Mouse (Mus musculus) limb, embryonic 15.5 days (tissue): Measurements from ENCODE around the gene Alpk1. TPM values are rescaled to one million over a fixed set of nuclear protein-coding genes. Genes with fewer than 3 reads are reported as not detected.
A peak's percentile ranks its signal among the peaks of the same experiment; 100 is the strongest.

Experiments used
- ATAC-seq: fragments of 200-750 bp; cut with Nextera tagmentation; 2 replicates; pipeline ENCODE4 v1.8.0; 2017; ENCODE audit warnings: low read depth, moderate TSS enrichment; ENCODE audit not compliant: insufficient number of reproducible peaks, low FRiP score, low TSS enrichment
- H3K27ac ChIP-seq: fragments of 300-500 bp; sonication (generic); 2 replicates; pipeline ENCODE4 v1.5.1; 2015; ENCODE audit warnings: moderate library complexity, mild to moderate bottlenecking, inconsistent platforms
- H3K27me3 ChIP-seq: fragments of 300-500 bp; sonication (generic); 2 replicates; pipeline ENCODE4 v1.6.1; 2015; ENCODE audit warnings: inconsistent platforms
- H3K36me3 ChIP-seq: fragments of 300-500 bp; sonication (generic); 2 replicates; pipeline ENCODE4 v1.6.1; 2015; ENCODE audit warnings: inconsistent platforms
- H3K4me1 ChIP-seq: fragments of 300-500 bp; sonication (generic); 2 replicates; pipeline ENCODE4 v1.6.1; 2015; ENCODE audit warnings: inconsistent platforms
- H3K4me2 ChIP-seq: fragments of 300-500 bp; sonication (generic); 2 replicates; pipeline ENCODE4 v1.6.1; 2015; ENCODE audit warnings: mild to moderate bottlenecking, inconsistent platforms
- H3K4me3 ChIP-seq: fragments of 300-500 bp; sonication (generic); 2 replicates; pipeline ENCODE4 v1.5.1; 2015; ENCODE audit warnings: mild to moderate bottlenecking, inconsistent platforms
- H3K9ac ChIP-seq: fragments of 300-500 bp; sonication (generic); 2 replicates; pipeline ENCODE4 v1.6.1; 2015; ENCODE audit warnings: inconsistent platforms
- H3K9me3 ChIP-seq: fragments of 300-500 bp; sonication (generic); 2 replicates; pipeline ENCODE4 v1.6.1; 2016; ENCODE audit warnings: inconsistent platforms
- WGBS: fragments of 180-500 bp; shearing (Covaris S2); methylation state at CpG from one replicate; pipeline ENCODE4 v1.1.7; 2015; 5-methylcytosine and 5-hydroxymethylcytosine counted together
- polyA plus RNA-seq: library from polyadenylated mRNA; unstranded; fragments of >200 nt; fragmentation: Nextera tagmentation; extraction: Ambion mirVana; gene quantifications from 2 replicates; pipeline ENCODE4 v1.2.1, GENCODE M21; 2015

Gene Alpk1
- polyA plus RNA-seq, 1 experiment from 2014 or later, result 1.5 TPM

- H3K9me3 ChIP-seq, result no peaks in the 10 kb centered on the region
- WGBS, result 77% methylated on average over 12 of the region's 12 CpGs
- H3K4me1 ChIP-seq, result no peaks in the 10 kb centered on the region
- H3K9ac ChIP-seq, result no peak overlapping the region
- H3K27ac ChIP-seq, result no peak overlapping the region
- no peak overlapping the region for H3K4me3 ChIP-seq
- no peaks in the 10 kb centered on the region for H3K27me3 ChIP-seq
- H3K36me3 ChIP-seq, result peaks cover 24% of the 10 kb centered on the region
- ATAC-seq, result no peak
- H3K4me2 ChIP-seq, result no peak overlapping the region
These were observed 24.7 kb upstream of the Alpk1 start for GRCm38 (mm10) chr3:127805071-127805470.

- no peak for ATAC-seq
- no peak overlapping the region for H3K4me3 ChIP-seq
- peaks cover 20% of the 10 kb centered on the region for H3K36me3 ChIP-seq
- H3K27ac ChIP-seq, result no peak overlapping the region
- no peaks in the 10 kb centered on the region for H3K9me3 ChIP-seq
- H3K4me1 ChIP-seq, result no peaks in the 10 kb centered on the region
- WGBS, result 87% methylated on average over 4 of the region's 4 CpGs
- H3K27me3 ChIP-seq, result no peaks in the 10 kb centered on the region
- no peak overlapping the region for H3K4me2 ChIP-seq
- no peak overlapping the region for H3K9ac ChIP-seq
These were observed 24.1 kb upstream of the Alpk1 start for GRCm38 (mm10) chr3:127804439-127804838.

- Histone ChIP-seq H3K27ac (no peak overlapping the region), H3K4me1 (no peaks in the 10 kb centered on the region), H3K4me2 (no peak overlapping the region), H3K36me3 (peaks cover 5% of the 10 kb centered on the region; the same call in 1 of the 2 replicates), H3K27me3 (no peaks in the 10 kb centered on the region), H3K4me3 (no peak overlapping the region), H3K9ac (no peak overlapping the region), H3K9me3 (no peaks in the 10 kb centered on the region)
- ATAC-seq, result no peak
- WGBS, result 41% methylated on average over 8 of the region's 8 CpGs
These were observed 22.5 kb upstream of the Alpk1 start for GRCm38 (mm10) chr3:127802814-127803213.

- Histone ChIP-seq H3K9ac (no peak overlapping the region), H3K36me3 (peaks cover 2% of the 10 kb centered on the region; the same call in 1 of the 2 replicates), H3K4me1 (no peaks in the 10 kb centered on the region), H3K4me2 (no peak overlapping the region), H3K4me3 (no peak overlapping the region), H3K27me3 (no peaks in the 10 kb centered on the region), H3K27ac (no peak overlapping the region), H3K9me3 (no peaks in the 10 kb centered on the region)
- 87% methylated on average over 8 of the region's 8 CpGs for WGBS
- no peak for ATAC-seq
These were observed 20.8 kb upstream of the Alpk1 start for GRCm38 (mm10) chr3:127801162-127801561.

- Histone ChIP-seq H3K4me1 (peaks cover under 1% of the 10 kb centered on the region), H3K36me3 (no peaks in the 10 kb centered on the region), H3K9ac (no peak overlapping the region), H3K9me3 (no peaks in the 10 kb centered on the region), H3K4me3 (no peak overlapping the region), H3K27me3 (0 out of 2 replicates have a peak, but pooled peaks cover under 1% of the 10 kb centered on the region), H3K27ac (no peak overlapping the region), H3K4me2 (no peak overlapping the region)
- ATAC-seq, result no peak
- 95% methylated on average over 7 of the region's 7 CpGs for WGBS
These were observed 15.9 kb upstream of the Alpk1 start for GRCm38 (mm10) chr3:127796271-127796670.

GRCm38 (mm10) chr3:127795762-127796161, 15.4 kb upstream of the Alpk1 start:
- H3K27ac ChIP-seq, result no peak overlapping the region
- H3K4me2 ChIP-seq, result no peak overlapping the region
- ATAC-seq, result no peak
- WGBS, result 91% methylated on average over 3 of the region's 3 CpGs
- 0 out of 2 replicates have a peak, but pooled peaks cover 4% of the 10 kb centered on the region for H3K27me3 ChIP-seq
- H3K4me1 ChIP-seq, result peaks cover 5% of the 10 kb centered on the region
- H3K9me3 ChIP-seq, result no peaks in the 10 kb centered on the region
- H3K36me3 ChIP-seq, result no peaks in the 10 kb centered on the region
- no peak overlapping the region for H3K4me3 ChIP-seq
- no peak overlapping the region for H3K9ac ChIP-seq

GRCm38 (mm10) chr3:127793022-127793421, 12.7 kb upstream of the Alpk1 start:
- WGBS, result 86% methylated on average over 7 of the region's 7 CpGs

GRCm38 (mm10) chr3:127791595-127792561, 11.6 kb upstream of the Alpk1 start:
- H3K4me3 ChIP-seq, result no peak overlapping the region
- no peak overlapping the region for H3K27ac ChIP-seq
- WGBS, result 46% methylated on average over 4 of the region's 4 CpGs
- H3K36me3 ChIP-seq, result no peaks in the 10 kb centered on the region
- H3K4me2 ChIP-seq, result no peak overlapping the region
- no peak overlapping the region for H3K9ac ChIP-seq
- H3K9me3 ChIP-seq, result no peaks in the 10 kb centered on the region
- ATAC-seq, result no peak; the same call in 1 of the 2 replicates
- H3K4me1 ChIP-seq, result peaks cover 19% of the 10 kb centered on the region
- peaks cover 29% of the 10 kb centered on the region for H3K27me3 ChIP-seq

More at GRCm38 (mm10) chr3:127793022-127793421, 12.7 kb upstream of the Alpk1 start:
- Histone ChIP-seq H3K9ac (no peak overlapping the region), H3K4me1 (peaks cover 19% of the 10 kb centered on the region), H3K27ac (no peak overlapping the region), H3K9me3 (no peaks in the 10 kb centered on the region), H3K36me3 (no peaks in the 10 kb centered on the region), H3K27me3 (peaks cover 23% of the 10 kb centered on the region), H3K4me3 (no peak overlapping the region), H3K4me2 (no peak overlapping the region)
- ATAC-seq, result no peak

- no peak overlapping the region for H3K9ac ChIP-seq
- H3K4me2 ChIP-seq, result peak overlapping the region; percentile 98
- no peak overlapping the region for H3K27ac ChIP-seq
- H3K4me1 ChIP-seq, result peaks cover 19% of the 10 kb centered on the region
- H3K9me3 ChIP-seq, result no peaks in the 10 kb centered on the region
- peaks cover 30% of the 10 kb centered on the region for H3K27me3 ChIP-seq
- ATAC-seq, result no peak
- no peaks in the 10 kb centered on the region for H3K36me3 ChIP-seq
- WGBS, result 2% methylated on average over 15 of the region's 15 CpGs
- peak overlapping the region; percentile 54 for H3K4me3 ChIP-seq
These were observed 10.7 kb upstream of the Alpk1 start for GRCm38 (mm10) chr3:127791056-127791483.

GRCm38 (mm10) chr3:127790234-127791055, 10.1 kb upstream of the Alpk1 start:
- Histone ChIP-seq H3K4me2 (peak overlapping the region; percentile 98), H3K27ac (no peak overlapping the region), H3K36me3 (no peaks in the 10 kb centered on the region), H3K4me3 (peak overlapping the region; percentile 54), H3K9ac (peak overlapping the region; percentile 26), H3K9me3 (no peaks in the 10 kb centered on the region), H3K27me3 (peaks cover 30% of the 10 kb centered on the region), H3K4me1 (peaks cover 19% of the 10 kb centered on the region)
- WGBS, result under 1% methylated on average over 36 of the region's 36 CpGs
- no peak for ATAC-seq

- Histone ChIP-seq H3K27ac (no peak within 1 kb of the TSS), H3K4me3 (peak within 1 kb of the TSS; percentile 54), H3K36me3 (no peaks in the 10 kb centered on the region), H3K9ac (peak within 1 kb of the TSS; percentile 47), H3K27me3 (peaks cover 30% of the 10 kb centered on the region), H3K4me1 (peaks cover 19% of the 10 kb centered on the region), H3K9me3 (no peaks in the 10 kb centered on the region), H3K4me2 (peak within 1 kb of the TSS; percentile 98)
- no peak for ATAC-seq
- 1% methylated on average over 43 of the region's 44 CpGs for WGBS
These were observed 9.3 kb upstream of the Alpk1 start, which contains the start of gene Tifa for GRCm38 (mm10) chr3:127789500-127790191. TSS of gene Tifa (plus strand) at chr3:127789805.
